Mouse (Mus musculus): Measurements from ENCODE around the gene Vat1l. TPM values are rescaled to one million over a fixed set of nuclear protein-coding genes. Genes with fewer than 3 reads are reported as not detected.

The Vat1l gene
- total RNA-seq (2015) (not detected in 2 replicates), total RNA-seq (2017) (not detected in 2 replicates)

DNA sequence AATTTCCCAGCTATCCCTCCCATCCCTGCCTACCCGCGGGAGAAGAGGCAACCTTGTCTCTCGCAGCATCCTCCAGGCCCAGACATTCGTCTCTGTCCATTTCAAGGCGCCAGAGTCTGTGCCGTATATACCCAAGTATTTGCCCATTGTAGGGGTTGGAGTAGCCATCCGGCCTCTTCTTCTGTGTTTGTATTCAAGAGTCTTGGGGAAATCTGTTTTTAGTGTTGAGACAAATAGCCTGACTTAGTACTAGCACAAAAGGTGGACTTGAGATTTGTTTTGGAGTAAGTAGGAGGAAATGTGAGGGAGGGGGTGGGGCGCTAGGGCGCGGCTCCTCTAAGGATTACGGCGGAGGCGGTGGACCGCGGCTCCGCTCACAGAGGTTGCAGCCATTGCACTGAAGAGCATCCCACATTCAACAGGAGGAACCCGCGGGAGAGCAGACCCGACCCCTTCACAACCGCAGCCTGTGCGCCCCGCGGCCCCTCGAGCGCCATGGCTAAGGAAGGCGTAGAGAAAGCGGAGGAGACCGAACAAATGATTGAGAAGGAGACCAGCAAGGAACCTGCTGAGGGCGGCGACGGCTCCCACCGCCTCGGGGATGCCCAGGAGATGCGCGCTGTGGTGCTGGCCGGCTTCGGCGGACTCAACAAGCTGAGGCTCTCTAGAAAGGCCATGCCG lies at the start of gene Vat1l:
Gene Vat1l (plus strand): TSS at position 392 of the 681 bp plus-strand sequence.
- peak; percentile 30; the same call in 1 of the 2 replicates for ATAC-seq (ENCODE audit: poor library complexity, severe bottlenecking)

DNA sequence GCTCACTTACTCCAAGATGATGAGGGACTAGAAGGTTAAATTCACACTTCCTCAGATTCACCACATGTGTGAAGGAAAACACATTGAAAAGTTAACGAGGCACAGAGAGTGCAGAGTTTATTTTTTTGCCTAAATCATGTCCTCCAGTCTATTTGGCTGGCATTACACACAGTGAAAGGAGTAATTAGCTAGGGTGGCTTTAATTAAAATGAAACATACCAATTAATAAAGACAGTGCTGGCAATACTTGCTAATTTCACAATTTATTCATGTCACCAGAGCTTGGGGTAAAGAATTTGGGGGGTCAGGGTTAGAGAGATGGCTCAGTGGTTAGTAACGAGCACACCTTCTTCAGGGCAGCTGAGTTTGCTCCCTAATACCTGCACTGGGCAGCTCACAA lies 46.8 kb upstream of the Vat1l start:
- ATAC-seq (ENCODE audit: poor library complexity, severe bottlenecking), result no peak

DNA sequence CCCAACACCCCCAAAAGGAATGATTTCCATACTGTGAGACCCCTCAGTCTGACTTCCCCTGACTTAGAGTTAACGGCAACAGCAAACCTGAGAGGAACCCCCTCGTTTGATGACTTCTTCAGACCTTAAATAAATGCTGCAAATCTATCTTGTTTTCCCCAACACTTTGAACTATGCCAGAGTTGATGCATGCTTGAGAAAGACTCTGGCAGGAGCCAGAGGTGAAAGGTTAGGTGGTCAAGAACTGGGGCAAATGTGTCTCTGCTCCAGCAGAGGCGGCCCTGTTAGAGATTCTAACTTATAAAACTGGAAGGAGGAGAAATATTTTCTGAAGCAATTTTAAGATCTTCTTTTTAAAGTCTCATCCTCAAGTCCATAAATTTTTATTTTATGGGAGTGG lies 45.7 kb upstream of the Vat1l start:
- ATAC-seq (ENCODE audit: poor library complexity, severe bottlenecking), result no peak

DNA sequence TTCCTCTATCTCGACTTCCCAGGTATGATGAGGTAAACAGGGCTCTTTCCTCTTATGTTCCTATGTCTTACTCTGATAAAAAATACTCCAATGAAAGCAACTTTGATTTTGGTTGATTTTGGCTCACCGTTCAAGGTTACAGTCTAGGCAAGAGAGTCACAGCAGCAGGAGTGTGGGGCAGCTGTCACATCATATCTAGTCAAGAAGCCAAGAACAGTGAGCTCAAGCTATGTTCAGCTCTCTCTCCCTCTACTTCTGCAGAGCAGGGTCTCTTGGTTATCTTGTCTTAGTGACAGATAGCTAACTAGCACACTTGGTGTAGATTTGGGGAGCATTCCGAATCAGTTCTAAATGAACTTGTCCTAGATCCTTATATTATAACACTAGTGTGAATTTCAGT lies 41.5 kb upstream of the Vat1l start:
- ATAC-seq (ENCODE audit: poor library complexity, severe bottlenecking), result no peak

DNA sequence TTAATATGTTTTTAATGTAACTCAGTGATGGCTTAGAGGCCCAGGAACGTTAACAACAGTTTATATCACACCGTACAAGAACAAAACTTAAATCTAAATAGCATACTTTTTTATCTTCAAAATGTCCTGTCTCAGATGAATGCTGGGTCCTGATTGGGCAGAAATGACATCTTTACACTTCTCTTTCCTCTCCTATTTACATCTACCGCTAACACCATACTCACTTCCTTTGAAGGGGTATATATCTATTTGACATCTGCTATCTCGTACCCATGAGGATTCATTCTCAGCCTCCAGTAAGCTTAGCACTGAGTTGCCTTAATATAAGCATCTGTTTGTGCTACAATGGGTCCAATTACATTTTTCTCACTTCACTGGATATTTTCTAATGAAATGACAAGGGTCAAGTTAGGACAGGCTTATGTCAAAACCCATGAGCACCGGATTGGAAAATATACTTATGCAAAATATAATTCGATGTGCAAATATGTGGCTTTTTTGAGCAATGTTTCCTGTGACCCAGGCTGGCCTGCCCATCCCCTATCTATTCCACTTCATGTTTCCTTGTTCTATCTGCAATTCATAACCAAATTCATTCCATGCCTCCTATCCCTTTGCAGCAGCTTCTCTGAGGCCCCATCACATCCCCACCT lies 40.8 kb upstream of the Vat1l start:
- peak; percentile 84 for ATAC-seq (ENCODE audit: poor library complexity, severe bottlenecking)

DNA sequence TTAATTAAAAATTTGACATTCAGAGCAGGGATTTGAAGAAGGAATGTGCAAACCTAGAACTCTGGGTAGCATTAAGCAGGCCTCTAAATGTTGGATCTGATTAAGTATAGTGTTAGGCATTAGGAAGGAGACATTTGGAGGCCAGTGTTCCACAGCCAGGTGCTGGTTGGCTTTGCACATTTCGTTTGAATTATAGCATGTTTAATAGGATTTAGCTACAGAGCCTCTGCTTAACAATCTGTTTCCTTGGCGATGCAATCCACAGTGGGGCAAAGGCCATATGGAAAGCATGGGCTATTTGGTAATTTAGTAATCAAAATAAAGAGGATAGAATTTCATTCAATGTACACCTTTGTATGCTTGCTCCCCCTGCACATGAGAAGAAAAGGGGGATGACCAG lies 39.7 kb upstream of the Vat1l start:
- no peak for ATAC-seq (ENCODE audit: poor library complexity, severe bottlenecking)

DNA sequence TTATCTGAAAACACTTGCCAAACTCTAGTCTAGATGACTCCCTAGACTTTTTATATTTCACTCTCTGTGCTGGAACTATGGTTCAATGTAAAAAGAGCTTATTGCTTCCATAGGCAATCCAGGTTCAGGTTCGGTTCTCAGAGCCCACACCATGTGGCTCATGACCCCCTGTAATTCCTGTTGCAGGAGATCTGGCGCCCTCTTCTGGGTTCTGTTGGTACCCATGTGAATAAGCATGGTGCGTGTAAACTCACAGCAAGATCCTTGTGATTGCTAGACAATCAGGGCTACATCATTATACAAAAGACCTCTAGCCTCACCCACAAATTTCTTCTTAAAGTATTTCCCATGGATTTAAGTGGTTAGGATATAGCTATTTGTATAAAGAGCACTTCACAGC lies 28.7 kb upstream of the Vat1l start:
- ATAC-seq (ENCODE audit: poor library complexity, severe bottlenecking), result 0 out of 2 replicates have a peak, but pooled peaks have one; percentile 57

DNA sequence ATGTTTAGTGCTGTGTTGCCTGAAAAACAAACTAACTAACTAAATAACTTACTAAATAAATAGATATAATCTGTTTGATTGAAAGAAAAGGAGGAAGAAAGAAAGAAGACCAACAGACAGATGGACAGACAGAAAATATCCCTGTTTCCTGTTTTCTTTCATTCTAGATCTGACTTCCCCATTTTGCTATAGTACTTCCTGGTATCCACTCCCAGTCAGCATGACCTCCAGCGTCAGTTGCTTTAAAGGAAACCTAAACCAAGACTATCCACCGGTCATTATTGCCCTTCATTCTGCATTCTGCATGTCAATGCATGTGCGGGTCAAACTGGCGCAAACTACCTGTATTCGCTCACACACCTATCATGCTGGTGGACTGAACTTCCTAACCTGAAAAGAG lies 12.1 kb upstream of the Vat1l start:
- peak; percentile 87 for ATAC-seq (ENCODE audit: poor library complexity, severe bottlenecking)

DNA sequence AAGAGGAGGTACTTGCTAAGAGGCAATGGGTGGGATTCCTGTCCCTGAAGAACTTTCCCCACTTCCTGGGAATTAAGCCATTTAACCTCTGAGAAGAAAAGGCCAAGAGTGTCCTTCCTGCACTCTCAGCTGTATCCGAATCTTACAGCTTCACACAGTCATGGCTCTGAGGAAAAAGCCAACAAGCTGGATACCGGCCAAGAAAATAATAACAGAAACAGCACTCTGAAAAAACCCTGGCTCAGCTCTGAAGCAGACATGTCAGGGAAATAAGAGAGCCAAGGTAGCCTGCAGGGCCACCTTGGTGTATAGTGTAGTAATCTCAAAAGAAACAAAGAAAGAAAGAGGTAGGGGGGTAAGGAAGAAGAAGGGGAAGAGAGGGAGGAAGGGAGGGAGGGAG lies 6.4 kb upstream of the Vat1l start:
- no peak for ATAC-seq (ENCODE audit: poor library complexity, severe bottlenecking)

DNA sequence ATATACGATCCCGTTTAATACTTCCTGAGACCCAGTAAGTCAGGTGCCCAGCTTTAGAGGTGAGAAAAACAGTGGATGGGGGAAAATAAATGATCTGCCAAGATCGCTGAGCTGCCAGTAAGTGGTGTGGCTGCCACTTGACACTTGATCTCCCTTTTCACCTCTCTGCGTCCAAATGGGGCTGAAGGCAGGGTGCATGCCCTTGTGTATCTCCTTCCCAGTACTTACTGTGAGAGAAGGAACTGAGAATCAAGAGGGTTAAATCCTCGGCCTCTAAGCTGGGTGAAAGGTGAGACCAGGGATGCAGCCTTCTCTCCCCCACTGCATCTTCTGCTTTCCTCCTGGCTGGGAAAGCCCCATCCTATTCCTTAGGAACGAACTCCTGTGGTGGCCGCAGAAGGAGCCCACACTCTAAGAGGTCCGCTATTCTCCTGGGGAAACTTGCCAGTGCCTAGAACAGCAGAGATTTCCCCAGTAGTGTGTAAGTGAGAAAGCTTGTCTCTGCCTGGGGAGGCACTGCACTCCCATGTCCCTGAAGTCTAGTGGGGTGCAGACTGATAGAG lies 1.1 kb downstream of the Vat1l start:
- ATAC-seq (ENCODE audit: poor library complexity, severe bottlenecking), result no peak

DNA sequence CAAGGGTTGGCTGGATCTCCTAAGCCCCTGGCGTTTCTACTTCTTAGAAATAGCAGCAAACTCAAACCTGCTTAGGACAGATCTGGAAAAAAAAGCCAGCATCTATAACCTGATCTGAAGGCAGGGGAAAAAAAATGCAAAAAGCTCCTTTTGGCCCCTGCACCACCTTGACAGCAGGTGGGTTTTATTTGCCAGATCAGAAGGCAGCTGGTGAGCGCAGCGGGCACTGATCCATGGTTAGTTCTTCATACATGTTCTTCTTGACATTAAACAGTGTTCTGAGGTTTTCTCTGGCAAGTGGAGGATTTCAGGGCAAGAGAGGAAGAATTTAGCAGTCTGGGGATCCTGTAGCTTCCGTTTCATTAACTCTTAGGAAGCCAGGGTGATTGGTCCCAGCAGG lies 1.6 kb downstream of the Vat1l start:
- no peak for ATAC-seq (ENCODE audit: poor library complexity, severe bottlenecking)

DNA sequence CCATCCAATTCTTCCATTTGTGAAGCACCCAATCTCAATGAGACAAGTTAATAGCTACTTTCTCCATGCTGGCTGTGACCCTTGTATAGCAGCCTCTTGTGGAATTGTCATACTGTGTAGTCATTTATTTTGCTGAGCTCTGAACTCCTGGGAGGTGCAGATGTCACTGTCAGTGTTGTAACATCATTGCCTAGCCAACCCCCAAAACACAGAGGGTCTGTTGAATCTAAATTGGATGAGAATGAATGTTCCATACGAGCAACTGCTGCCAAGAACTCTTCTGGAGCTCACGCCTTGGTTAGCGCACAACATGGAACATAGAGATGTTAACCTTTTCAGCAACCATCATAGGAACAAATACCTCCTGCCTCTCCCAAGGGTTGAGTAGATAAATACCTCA lies 15.4 kb downstream of the Vat1l start:
- no peak for ATAC-seq (ENCODE audit: poor library complexity, severe bottlenecking)

DNA sequence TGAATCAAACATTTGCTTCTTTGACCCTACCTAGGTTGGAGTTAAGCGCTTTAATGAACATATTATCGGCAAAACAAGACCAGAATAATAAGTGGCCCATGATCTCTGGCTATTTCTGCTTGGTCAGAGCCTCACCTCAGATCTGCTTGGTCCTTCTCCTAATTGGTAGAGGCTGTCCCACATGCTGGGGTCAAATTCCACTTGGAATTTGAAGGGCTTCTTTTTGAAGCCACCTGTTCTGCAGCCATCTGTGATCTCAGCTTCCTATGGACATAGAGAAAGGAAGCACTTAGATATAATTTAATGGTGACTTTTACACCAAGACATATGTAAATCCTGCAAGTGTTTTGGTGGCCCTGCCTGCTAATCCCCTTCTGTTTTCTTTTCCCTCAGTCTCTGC lies 16.6 kb downstream of the Vat1l start:
- ATAC-seq (ENCODE audit: poor library complexity, severe bottlenecking), result no peak

DNA sequence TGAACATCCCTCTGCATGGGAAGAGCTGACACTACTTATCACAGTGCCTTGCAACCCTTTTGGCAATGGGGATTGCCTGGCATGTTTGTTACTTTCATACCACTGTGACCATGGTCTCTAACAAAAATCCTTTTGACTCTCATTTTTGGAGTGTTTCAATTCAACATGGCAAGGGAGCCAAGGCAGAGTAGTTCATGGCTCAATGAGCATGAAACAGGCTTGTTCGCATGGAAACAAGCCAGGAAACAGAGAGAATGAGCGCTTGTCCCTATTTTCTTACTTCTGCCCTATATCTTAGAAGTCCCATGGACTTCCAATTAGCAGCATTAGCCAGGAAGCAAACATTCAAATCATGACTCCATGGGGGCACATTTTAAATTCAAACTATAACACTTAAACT lies 18.6 kb downstream of the Vat1l start:
- ATAC-seq (ENCODE audit: poor library complexity, severe bottlenecking), result no peak

DNA sequence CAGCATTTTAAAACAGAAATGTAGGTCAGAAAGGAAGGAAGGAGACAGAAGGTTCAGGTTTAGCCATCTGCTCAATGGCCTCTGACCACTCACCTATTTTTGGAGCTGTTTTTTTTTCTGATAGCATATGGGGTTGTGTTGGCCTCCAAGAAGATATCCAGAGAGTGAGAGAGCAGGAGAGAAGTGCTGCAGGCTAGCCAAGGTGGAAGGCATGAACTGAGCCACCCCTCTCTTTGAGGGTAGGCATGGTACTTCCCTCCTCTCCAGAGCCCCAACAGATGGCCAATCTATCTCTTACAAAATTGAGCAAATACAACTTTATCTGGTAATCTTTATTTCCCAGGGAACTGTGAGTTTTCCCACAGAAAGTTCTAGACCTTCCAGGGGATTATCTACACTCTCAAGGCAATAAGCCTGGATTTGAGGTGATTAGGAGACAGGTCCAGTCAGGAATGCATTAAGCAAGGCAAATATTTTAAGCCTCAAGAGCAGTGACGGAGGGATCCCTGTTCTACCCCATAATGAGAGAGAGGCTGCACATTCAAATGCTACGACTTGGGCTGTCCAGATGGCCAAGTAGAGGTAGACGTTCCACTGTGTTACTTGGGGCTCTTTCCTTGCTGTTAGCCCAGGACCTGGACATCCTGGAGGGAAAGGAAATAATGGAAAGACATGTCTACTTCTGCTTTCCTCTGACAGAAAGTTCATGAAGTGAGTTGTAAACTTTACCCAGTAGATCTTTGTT lies 46.1 kb downstream of the Vat1l start:
- no peak for ATAC-seq (ENCODE audit: poor library complexity, severe bottlenecking)

DNA sequence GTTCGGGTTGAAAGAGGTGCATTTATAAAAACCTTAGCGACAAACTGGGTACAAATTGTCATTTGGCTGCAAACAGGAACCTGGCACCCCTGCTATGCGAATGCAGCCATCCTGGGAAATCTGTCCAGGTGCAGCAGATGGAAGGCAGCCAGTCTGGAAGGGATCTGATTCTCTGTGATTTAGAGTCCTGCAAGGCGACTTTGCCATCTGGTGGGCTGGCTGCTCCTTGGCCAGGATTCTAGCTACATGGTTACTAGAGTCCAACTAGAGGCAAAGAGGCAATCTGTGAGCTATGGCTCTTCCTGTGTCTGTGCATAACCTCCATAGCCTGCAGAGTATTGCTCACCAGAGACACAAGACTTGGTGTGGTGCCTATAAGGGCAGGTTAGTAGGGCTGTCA lies 53.3 kb downstream of the Vat1l start:
- no peak for ATAC-seq (ENCODE audit: poor library complexity, severe bottlenecking)

DNA sequence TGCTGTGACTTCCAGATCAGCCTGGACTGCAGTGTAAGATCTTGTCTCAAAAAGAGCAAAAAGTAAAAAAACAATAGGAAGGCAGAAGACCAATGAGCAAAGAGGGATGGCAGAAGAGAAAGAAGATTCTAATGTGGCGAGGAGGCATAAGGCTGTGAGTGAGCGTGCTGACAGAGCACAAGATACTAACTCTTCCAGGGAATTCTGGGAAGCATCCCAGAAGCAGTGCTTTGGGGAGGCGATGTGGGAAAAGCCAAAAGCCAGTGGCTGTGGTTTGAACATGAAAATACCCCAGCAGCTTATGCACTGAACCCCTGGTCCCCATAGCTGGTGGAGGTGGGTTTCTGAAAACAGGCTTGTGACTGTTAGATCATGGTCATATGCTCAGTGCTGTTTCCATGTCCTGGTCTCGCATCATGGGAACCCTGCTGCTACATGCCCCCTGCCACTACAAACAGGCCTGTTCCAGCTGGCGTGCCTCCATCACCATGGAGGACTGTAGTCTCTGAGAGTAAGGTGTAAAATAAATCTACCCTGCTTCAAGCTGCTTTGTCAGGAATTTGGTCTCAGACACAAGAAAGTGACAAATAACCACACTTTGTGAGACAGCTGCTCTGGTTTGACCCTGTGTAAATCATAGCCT lies 54.4 kb downstream of the Vat1l start:
- no peak for ATAC-seq (ENCODE audit: poor library complexity, severe bottlenecking)

DNA sequence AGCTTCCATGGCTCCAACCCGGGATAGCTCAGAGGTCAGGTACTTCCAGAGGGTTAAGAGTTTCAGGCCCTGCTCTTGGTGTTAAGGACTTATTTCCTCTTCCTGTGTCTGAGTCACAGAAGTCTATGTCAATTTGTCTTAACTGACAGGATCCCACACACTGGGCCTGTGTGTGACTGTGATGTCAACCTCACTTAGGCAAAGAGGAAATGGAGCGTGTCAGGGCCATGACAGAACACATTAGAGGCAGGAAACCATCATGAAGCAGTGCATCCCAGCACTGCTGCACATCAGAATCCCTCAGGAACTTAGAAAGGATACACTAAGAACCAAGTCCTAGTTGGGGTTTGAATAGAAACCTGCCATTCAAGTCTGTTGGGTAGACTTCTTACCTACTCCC lies 56.9 kb downstream of the Vat1l start:
- ATAC-seq (ENCODE audit: poor library complexity, severe bottlenecking), result no peak

DNA sequence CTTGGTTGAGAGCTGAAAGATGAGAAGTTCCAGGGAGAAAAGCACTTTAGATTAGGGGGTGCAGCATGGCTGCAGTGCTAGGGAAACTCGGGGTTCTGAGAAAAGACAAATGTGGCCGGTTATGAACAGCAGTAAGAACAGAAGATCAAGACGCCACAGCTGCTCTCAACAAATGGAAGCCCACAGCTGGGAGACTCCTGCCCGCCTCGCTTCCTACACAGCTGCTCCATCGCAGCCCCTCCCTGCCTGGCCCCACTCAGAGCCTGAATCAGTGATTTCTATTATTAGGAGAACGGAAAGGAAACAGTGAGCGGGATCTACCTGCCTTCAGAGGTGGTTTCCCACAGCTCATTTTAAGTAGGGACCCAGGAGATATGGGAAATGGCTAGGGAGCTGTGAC lies 69.1 kb downstream of the Vat1l start:
- no peak for ATAC-seq (ENCODE audit: poor library complexity, severe bottlenecking)

DNA sequence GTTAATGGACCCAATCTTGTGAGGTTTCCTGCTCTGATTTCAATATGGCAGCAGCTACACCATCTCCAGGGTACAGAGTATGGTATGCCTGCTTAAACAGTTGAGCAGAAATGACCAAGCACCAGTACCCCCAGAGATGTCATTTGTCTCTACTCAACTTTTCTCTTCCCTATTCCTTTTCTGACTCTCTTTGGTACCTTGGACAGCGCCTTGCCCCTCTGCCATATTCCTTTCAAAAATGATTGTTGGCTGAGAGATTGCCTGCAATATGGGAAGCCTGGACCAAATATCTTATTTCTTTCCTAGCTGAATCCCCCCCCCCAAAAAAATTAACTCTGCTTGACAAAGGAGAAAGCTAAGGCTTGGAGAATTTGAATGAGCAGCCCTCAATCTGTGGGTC lies 75.7 kb downstream of the Vat1l start:
- no peak for ATAC-seq (ENCODE audit: poor library complexity, severe bottlenecking)
